Mouse (Mus musculus) CD4-positive, CD25-positive, alpha-beta regulatory T cell, adult 4 months (primary cell): ENCODE data around the gene Slit2. TPM values are rescaled to one million over a fixed set of nuclear protein-coding genes. Genes with fewer than 3 reads are reported as not detected.

Experiments used
- ATAC-seq: one replicate; pipeline ENCODE4 v1.8.0; 2017
- polyA plus RNA-seq, 2 experiments: library from polyadenylated mRNA; unstranded; fragments of 100-300 nt; shearing (Covaris generic); gene quantifications; one replicate each; pipeline ENCODE4 v1.2.1; 2017

Slit2 gene
- under 1 TPM in 1 of 2 experiments, not detected in 1; 0.31 TPM for polyA plus RNA-seq

GRCm38 (mm10) chr5:47982941-47983701 lies at the start of gene Slit2:
Slit2 (plus strand) TSS chr5:47983138.
- ATAC-seq: no peak

GRCm38 (mm10) chr5:47938586-47939372 lies 44.2 kb upstream of the Slit2 start:
- ATAC-seq: no peak

- no peak for ATAC-seq
Observed at GRCm38 (mm10) chr5:47956451-47956850, 26.5 kb upstream of the Slit2 start.

GRCm38 (mm10) chr5:47975795-47976194 lies 7.1 kb upstream of the Slit2 start:
- ATAC-seq: no peak

GRCm38 (mm10) chr5:47979371-47979770 lies 3.6 kb upstream of the Slit2 start:
- no peak for ATAC-seq

GRCm38 (mm10) chr5:47980459-47980858 lies 2.5 kb upstream of the Slit2 start:
- ATAC-seq: no peak

- ATAC-seq: no peak
Observed at GRCm38 (mm10) chr5:47981951-47982350, 987 bp upstream of the Slit2 start.

GRCm38 (mm10) chr5:47983746-47984583 lies 1.0 kb downstream of the Slit2 start:
- no peak for ATAC-seq

GRCm38 (mm10) chr5:47984584-47985197 lies 1.8 kb downstream of the Slit2 start:
- ATAC-seq: no peak

- no peak for ATAC-seq
Observed at GRCm38 (mm10) chr5:47985198-47985631, 2.3 kb downstream of the Slit2 start.

- no peak for ATAC-seq
Observed at GRCm38 (mm10) chr5:47985901-47986670, 3.1 kb downstream of the Slit2 start.

GRCm38 (mm10) chr5:47990926-47991325 lies 8.0 kb downstream of the Slit2 start:
- ATAC-seq: no peak

- no peak for ATAC-seq
Observed at GRCm38 (mm10) chr5:48003708-48004415, 20.9 kb downstream of the Slit2 start.

- ATAC-seq: no peak
Observed at GRCm38 (mm10) chr5:48005533-48005932, 22.6 kb downstream of the Slit2 start.

GRCm38 (mm10) chr5:48006059-48006458 lies 23.1 kb downstream of the Slit2 start:
- no peak for ATAC-seq

GRCm38 (mm10) chr5:48023441-48023840 lies 40.5 kb downstream of the Slit2 start:
- ATAC-seq: no peak

GRCm38 (mm10) chr5:48034875-48035274 lies 51.9 kb downstream of the Slit2 start:
- ATAC-seq: no peak

GRCm38 (mm10) chr5:48038033-48038432 lies 55.1 kb downstream of the Slit2 start:
- no peak for ATAC-seq

- no peak for ATAC-seq
Observed at GRCm38 (mm10) chr5:48048986-48049751, 66.2 kb downstream of the Slit2 start.
